Mouse (Mus musculus): Measurements from ENCODE around the gene Pnpla2. TPM values are rescaled to one million over a fixed set of nuclear protein-coding genes. Genes with fewer than 3 reads are reported as not detected.
A peak's percentile ranks its signal among the peaks of the same experiment; 100 is the strongest.

The Pnpla2 gene
- total RNA-seq, 2 experiments from 2014 or later = 387 to 566 TPM

GRCm38 (mm10) chr7:141467230-141468030 is 12.4 kb downstream of the Pnpla2 start, which contains the start of gene Cd151:
TSS of gene Cd151 (plus strand) at chr7:141467392.
- DNase-seq = peak; percentile 93 to 94

GRCm38 (mm10) chr7:141468164-141468521 is 13.1 kb downstream of the Pnpla2 start:
- DNase-seq = peak in 1 of 2 experiments; percentile 52

- DNase-seq = peak; percentile 81 to 90
Measured at GRCm38 (mm10) chr7:141468522-141469211, 13.7 kb downstream of the Pnpla2 start.

- no peak for DNase-seq
Measured at GRCm38 (mm10) chr7:141469352-141469751, 14.4 kb downstream of the Pnpla2 start.

GRCm38 (mm10) chr7:141469901-141470636 is 15.1 kb downstream of the Pnpla2 start:
- peak; percentile 54 to 55 for DNase-seq

GRCm38 (mm10) chr7:141470637-141470944 is 15.6 kb downstream of the Pnpla2 start:
- DNase-seq = no peak

- DNase-seq = no peak
Measured at GRCm38 (mm10) chr7:141471236-141471635, 16.2 kb downstream of the Pnpla2 start.

- DNase-seq = no peak
Measured at GRCm38 (mm10) chr7:141472226-141472625, 17.2 kb downstream of the Pnpla2 start.

- no peak for DNase-seq
Measured at GRCm38 (mm10) chr7:141472763-141473162, 17.8 kb downstream of the Pnpla2 start.

GRCm38 (mm10) chr7:141474160-141474559 is 19.2 kb downstream of the Pnpla2 start:
- no peak for DNase-seq

- peak; percentile 88 to 91 for DNase-seq
Measured at GRCm38 (mm10) chr7:141475011-141475804, 20.2 kb downstream of the Pnpla2 start, which contains the start of the genes Polr2l and Tspan4. TSS of gene Polr2l (minus strand) at chr7:141475132. TSS of gene Tspan4 (plus strand) at chr7:141475240.

GRCm38 (mm10) chr7:141475805-141476158 is 20.8 kb downstream of the Pnpla2 start:
- no peak for DNase-seq

GRCm38 (mm10) chr7:141476226-141476980 is 21.4 kb downstream of the Pnpla2 start:
- DNase-seq = peak; percentile 92

GRCm38 (mm10) chr7:141476981-141477370 is 22.0 kb downstream of the Pnpla2 start:
- DNase-seq = peak; percentile 51 to 71

GRCm38 (mm10) chr7:141477578-141478269 is 22.7 kb downstream of the Pnpla2 start:
- peak; percentile 44 to 63 for DNase-seq

GRCm38 (mm10) chr7:141478270-141478748 is 23.3 kb downstream of the Pnpla2 start:
- peak; percentile 50 to 54 for DNase-seq

GRCm38 (mm10) chr7:141480842-141481497 is 26.0 kb downstream of the Pnpla2 start:
- DNase-seq = peak; percentile 82 to 84

- DNase-seq = peak; percentile 62 to 77
Measured at GRCm38 (mm10) chr7:141481498-141482401, 26.8 kb downstream of the Pnpla2 start.
